Mouse (Mus musculus) heart, adult 9 months (tissue): ENCODE results near the gene Ung.

Experiments
- DNase-seq, 2 experiments: peaks; one replicate each; pipeline ENCODE4 v3.0.0; 2022; ENCODE audit warnings: low spot score in 2 of 2

Gene Ung

DNA sequence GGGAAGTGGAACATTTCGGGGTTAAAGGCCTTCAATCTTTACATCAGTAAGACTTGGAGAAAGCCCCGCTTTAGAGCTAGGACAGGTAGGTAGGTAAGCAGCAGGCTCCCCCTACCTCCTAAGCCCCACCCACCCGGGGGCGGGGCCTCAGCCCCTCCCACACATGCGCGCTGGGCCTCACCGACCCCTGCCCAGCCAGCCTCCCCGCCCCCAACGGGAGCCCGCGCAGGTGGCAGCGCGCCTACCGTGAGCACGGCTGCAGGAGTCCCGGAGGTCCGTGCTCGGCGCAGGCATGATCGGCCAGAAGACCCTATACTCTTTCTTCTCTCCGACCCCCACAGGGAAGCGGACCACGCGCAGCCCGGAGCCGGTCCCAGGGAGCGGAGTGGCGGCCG lies at the start of gene Ung:
Gene Ung (plus strand): TSS at position 176 of the 395 bp plus-strand sequence.
- peak in 1 of 2 experiments; percentile 30 for DNase-seq

DNA sequence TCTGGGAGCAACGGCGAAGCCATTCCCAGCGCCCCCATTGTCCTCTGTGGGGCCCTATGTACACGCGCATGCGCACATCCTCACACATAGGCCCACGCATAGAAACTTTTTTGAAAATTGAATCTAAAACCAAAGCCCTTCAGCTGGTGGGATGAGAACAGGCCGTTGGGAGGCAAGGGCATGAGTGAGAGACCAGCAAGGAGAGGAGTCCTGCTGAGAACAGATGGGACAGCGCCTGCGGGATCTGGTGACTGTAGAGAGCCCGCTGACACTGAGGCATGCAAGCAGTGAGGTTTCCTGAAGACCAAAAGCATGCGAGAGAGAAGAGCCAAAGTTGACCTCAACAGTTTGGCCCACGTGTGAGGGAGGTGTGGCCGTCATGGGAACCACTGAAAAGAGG lies 44.7 kb upstream of the Ung start:
- DNase-seq: no peak

DNA sequence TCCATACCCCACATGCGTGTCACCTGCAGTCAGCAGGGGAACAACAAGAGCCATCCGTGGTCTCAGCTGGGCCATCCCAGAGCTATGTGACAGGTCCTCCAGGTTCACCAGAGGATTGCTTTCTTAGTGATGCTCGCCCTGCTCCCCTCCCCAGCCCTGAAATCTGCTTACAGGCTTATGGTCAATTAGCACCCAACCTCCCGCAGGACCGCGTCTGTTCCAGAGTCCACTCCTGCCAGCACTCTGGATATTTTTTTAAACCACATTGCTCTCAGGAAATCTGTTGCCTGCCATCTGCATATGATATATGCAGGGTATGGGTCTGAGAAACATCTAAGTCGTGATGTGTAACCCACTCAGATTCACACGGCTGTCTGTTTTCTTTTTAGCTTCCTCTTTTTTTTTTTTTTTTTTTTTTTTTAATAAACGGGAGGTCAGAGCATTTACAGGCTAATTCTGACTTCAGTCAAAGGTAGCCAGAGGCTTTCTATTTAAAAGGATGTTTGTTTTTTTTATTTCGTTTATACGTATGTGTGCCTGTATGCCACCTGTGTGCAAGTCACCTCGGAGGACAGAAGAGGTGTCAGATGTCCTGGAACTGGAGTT lies 42.2 kb upstream of the Ung start:
- no peak for DNase-seq

- no peak for DNase-seq
Observed at GRCm38 (mm10) chr5:114090421-114091013, 39.7 kb upstream of the Ung start.

GRCm38 (mm10) chr5:114091057-114091807 lies 39.0 kb upstream of the Ung start, which contains the start of gene Svop:
Svop (minus strand) TSS chr5:114091570.
- peak; percentile 14 to 16 for DNase-seq

- DNase-seq: peak; percentile 89
Observed at GRCm38 (mm10) chr5:114099709-114100389, 30.3 kb upstream of the Ung start.

DNA sequence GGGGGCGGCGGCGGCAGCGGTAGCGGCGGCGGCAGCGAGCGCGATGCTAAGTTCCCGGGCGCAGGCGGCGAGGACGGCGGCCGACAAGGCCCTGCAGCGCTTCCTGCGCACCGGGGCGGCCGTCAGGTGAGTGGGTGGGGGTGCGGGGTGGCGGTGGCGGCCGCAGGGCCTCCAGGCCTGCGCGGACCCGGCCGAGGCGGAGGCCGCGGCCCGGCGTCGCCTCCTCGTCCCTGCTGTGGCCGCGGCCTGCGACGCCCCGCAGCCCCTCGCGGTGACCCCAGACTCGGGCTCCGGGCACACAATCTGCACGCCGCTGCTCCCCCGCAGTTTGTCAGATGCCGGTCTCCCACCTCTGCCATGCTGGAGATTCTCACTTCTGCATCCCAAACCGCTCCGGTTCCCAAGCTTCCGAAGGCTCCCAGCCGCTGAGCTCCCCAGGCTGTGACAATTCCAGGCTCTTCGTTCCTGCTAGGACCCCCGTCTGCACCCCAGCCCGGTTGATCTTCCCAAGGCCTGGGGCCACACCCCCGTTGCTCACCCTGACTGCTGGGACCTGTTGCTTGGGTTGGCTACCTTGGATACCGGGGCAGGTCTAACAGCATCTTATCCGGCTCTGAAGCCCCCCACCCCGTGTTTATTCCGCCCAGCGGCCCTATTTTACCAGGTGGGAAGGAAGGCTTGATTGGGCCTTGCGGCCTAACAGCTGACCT lies 29.6 kb upstream of the Ung start:
- DNase-seq: no peak

- DNase-seq: no peak
Observed at GRCm38 (mm10) chr5:114101873-114102272, 28.3 kb upstream of the Ung start.

DNA sequence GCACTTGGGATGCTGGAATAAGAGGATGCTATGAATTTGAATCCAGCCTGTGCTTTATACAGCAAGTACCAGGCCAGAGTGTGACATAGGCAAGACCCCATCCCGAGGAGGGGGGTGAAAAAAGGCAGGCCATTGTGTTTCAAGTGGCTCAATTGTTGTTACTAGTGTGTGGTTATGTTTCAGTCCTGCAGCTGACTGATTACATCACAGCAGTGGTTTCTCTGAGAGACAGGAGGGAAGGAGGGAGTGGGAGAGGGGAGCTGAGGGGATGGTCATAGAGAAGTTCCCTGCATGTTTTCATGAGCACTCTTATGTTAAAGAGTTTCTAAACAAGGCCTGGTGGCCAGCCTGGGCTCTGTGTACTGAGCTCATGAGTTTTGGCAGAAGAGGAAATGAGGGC lies 27.4 kb upstream of the Ung start:
- no peak for DNase-seq

- DNase-seq: no peak
Observed at GRCm38 (mm10) chr5:114106391-114106935, 23.7 kb upstream of the Ung start.

DNA sequence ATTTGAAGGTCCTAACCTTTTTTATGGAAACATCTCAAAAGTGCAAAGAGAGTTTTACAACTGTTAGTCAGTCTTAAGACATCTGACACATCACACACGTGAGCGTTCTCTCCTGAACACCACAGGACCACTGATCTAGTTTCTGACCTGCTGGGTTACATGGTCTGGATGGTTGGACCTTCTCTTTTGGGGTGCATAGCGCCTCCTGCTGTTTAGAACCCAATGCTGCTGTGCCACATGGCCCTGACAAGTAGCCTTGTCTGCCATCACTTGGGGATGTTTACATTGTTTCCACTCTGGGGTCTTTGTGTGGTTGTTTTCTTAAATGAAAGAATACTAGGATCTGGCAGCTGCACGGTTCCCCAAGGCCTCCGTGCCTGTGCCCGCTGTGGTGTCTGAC lies 16.9 kb upstream of the Ung start:
- DNase-seq: no peak

DNA sequence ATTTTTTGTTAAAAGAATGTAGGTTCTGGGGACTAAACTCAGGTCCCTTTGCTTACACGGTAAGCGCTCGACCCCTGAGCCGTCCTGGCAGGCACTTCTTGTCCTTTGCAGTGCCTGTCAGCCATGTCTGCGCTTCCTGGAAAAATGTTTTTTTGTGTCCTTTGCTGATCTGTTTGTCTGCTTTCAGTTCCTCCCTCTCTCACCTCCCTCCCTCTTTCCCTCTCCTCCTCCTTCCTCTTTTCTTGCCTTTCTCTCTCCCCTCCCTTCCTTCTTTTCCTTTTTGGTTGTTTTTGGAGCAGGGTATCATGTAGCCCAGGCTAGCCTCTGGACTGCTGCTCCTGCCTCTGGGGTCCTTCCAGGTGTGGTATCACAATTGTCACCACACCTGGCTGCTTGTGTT lies 15.2 kb upstream of the Ung start:
- no peak for DNase-seq

- DNase-seq: no peak
Observed at GRCm38 (mm10) chr5:114116586-114116985, 13.6 kb upstream of the Ung start.

DNA sequence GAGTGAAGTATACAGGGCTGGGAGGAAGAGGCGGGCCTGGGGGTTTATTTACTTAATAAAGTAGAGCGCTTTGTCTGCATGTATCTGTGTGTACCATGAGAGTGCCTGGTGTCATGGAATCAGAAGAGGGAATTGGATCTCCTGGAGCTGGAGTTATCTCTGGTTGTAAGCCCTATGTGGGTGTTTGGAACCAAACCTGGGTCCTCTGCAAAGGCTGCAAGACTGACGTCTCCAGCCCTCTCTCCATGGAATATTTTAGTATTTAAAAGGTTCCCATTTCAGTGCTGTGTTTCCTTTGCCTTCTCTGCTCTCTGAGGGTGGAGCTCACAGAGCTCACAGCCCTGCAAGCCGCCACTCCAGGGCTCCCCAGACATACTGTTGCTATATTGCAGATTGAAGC lies 10.4 kb upstream of the Ung start:
- DNase-seq: no peak

DNA sequence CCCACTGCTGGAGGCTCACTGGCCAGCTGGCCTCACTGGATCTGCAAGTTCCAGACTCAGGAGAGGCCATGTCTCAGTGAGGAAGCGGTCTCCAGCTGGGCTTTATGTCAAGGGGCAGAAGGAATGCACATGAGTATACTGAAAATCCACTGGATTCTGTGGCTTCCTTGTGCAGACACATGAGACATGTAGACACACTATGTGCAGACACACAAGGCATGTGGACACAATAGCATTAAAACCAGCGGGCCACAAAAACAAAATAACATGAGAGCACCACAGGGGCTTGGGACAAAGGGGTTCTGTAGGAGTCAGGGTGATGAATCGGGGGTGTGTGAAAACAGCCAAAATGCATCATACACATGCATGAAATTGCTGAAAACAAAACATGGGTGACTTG lies 4.2 kb upstream of the Ung start:
- no peak for DNase-seq

DNA sequence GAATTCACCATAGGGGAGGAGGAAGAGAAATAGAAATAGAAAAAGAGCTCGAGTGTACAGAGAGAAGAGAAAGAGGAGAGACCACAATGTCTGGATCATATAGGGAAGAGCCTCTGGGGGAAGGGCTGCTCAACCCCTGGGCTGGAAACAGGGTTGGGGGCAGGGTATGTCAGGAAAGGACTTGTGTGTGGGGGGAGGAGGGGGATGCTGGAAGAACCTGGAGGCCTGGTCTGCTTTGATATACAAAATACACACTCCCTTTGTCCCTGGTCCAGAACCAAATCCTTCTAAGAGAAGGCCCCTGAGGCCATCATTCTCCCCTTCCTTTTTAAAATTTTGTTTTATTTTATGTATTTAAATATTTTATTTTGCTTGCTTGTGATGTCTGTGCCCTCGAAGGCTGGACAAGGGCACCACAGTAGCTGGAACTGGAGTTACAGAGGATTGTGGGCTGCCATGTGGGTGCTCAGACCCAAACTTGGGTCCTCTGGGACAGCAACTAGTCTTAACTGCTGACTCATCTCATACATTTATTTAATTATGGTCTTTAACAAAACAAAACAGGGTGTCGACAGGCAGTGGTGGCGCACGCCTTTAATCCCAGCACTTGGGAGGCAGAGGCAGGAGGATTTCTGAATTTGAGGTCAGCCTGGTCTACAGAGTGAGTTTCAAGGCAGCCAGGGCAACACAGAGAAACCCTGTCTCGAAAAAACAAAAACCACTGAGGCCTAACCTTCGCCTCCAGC lies 3.5 kb upstream of the Ung start:
- DNase-seq: no peak

- peak; percentile 70 to 75 for DNase-seq
Observed at GRCm38 (mm10) chr5:114127374-114128349, 2.5 kb upstream of the Ung start, which contains the start of gene Alkbh2. Alkbh2 (minus strand) TSS chr5:114128218.

GRCm38 (mm10) chr5:114129550-114130210 lies 506 bp upstream of the Ung start:
- no peak for DNase-seq
